Mouse (Mus musculus): ENCODE results near the gene Ccdc73. TPM values are rescaled to one million over a fixed set of nuclear protein-coding genes. Genes with fewer than 3 reads are reported as not detected.
"Not testable (repeated sequence)": the region's sequence is repeated elsewhere in the genome, so short reads cannot be mapped to it uniquely, and the experiment has no call there.

Ccdc73 gene
- polyA plus RNA-seq, 1 experiment, result not detected

DNA sequence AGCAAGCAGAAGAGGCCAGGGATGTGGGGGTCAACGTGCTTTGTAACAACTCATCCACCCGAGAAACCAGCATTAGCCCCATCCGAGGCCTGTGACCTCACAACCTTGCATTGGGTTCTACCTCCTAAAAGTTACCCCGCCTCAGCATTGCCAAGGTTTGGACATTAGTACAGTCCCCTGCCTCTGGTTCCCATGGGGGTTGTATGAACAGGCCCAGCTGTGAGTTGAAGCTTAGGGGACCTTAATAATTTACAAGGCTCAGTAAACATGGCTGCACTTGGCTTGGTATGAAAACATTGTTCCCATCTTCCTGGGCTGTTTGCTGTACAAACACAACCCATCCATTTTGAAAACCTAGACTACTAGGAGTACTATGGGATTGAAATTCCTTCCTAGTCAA, 156.2 kb downstream of the Ccdc73 start:
- WGBS, result 85% methylated on average over 4 of the region's 4 CpGs
- H3K4me3 ChIP-seq (ENCODE audit: low read depth, low read length), result no peak overlapping the region
- no peak overlapping the region for H3K27ac ChIP-seq (ENCODE audit: insufficient read depth, low read depth, low read length)
- no peaks in the 10 kb centered on the region for H3K36me3 ChIP-seq (ENCODE audit: control insufficient read depth, insufficient read depth, low read length)
- 0 out of 2 replicates have a peak, but pooled peaks cover 2% of the 10 kb centered on the region for H3K4me1 ChIP-seq (ENCODE audit: control insufficient read depth, insufficient read depth, insufficient read length, low read length)
- TF ChIP-seq POLR2A (IDR thresholded peaks at IDR 0.05; ENCODE audit: low read depth, low read length) (no peak), CTCF (IDR thresholded peaks at IDR 0.05; ENCODE audit: extremely low read depth, insufficient read length, insufficient replicate concordance, low read depth, low read length) (no peak)
- H3K27me3 ChIP-seq (ENCODE audit: control insufficient read depth, insufficient read depth, low read length), result no peaks in the 10 kb centered on the region

DNA sequence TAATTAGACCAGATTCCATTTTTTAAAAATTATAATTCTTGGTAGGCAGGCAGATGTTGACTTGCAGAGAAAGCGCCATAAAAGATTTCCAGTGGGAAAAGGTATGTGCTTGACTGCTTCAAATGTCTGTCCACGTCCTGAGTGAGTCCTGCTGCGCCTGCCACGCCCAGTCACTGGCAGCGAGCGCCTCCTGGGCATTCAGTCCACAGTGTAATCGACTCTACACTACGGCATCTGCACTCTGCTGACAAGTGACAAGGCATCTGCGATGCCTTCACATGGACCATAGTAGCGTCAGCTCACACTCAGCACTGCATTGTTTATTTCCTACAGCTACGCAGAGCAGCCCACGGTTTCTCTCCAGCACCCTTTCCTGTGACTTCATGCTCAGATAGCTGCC, 158.0 kb downstream of the Ccdc73 start:
- not testable (repeated sequence) for H3K27ac ChIP-seq (ENCODE audit: insufficient read depth, low read depth, low read length); H3K36me3 ChIP-seq (ENCODE audit: control insufficient read depth, insufficient read depth, low read length); H3K4me1 ChIP-seq (ENCODE audit: control insufficient read depth, insufficient read depth, insufficient read length, low read length); H3K4me3 ChIP-seq (ENCODE audit: low read depth, low read length); H3K27me3 ChIP-seq (ENCODE audit: control insufficient read depth, insufficient read depth, low read length)
- WGBS, result 60% methylated on average over 12 of the region's 12 CpGs

DNA sequence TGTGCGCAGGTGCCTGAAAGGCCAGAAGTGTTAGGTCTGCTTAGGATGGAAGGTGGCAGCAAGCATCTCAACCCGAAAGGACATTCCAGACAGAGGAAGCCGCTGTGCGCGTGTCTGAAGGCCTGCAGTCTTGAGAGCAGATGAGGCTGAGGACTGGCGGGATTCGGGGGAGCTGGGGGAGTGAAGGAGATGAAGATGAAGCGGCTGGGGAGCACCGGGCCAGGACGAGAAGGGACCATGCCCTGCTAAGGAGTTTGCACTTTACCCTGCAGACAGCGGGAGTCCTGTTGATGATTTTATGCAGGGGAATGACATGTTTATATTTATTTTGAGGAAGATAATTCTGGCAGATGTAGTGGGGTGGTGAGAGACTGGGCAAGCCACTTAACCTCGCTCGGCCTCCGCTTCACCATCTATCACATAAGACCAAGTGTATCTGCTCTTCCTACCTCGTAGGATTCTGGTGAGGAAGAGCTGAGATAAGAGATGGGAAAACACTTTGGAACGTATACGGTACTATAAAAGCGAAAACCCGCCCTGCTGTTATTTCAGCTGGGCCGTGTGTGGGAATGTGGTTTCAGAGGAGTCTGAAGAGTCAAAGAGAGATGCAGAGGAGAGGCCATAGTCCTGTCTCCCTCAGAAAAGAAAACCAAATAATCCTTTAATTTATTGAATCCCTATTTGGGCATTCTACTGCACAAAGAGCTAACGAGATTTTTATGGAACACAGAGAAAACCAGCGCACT, 159.5 kb downstream of the Ccdc73 start:
- H3K27ac ChIP-seq (ENCODE audit: insufficient read depth, low read depth, low read length), result no peak overlapping the region
- no peak for TF ChIP-seq CTCF (IDR thresholded peaks at IDR 0.05; ENCODE audit: extremely low read depth, insufficient read length, insufficient replicate concordance, low read depth, low read length)
- no peak for TF ChIP-seq POLR2A (IDR thresholded peaks at IDR 0.05; ENCODE audit: low read depth, low read length)
- no peak overlapping the region for H3K4me3 ChIP-seq (ENCODE audit: low read depth, low read length)
- H3K36me3 ChIP-seq (ENCODE audit: control insufficient read depth, insufficient read depth, low read length), result no peaks in the 10 kb centered on the region
- WGBS, result 67% methylated on average over 22 of the region's 22 CpGs
- H3K27me3 ChIP-seq (ENCODE audit: control insufficient read depth, insufficient read depth, low read length), result no peaks in the 10 kb centered on the region
- no peaks in the 10 kb centered on the region for H3K4me1 ChIP-seq (ENCODE audit: control insufficient read depth, insufficient read depth, insufficient read length, low read length)

DNA sequence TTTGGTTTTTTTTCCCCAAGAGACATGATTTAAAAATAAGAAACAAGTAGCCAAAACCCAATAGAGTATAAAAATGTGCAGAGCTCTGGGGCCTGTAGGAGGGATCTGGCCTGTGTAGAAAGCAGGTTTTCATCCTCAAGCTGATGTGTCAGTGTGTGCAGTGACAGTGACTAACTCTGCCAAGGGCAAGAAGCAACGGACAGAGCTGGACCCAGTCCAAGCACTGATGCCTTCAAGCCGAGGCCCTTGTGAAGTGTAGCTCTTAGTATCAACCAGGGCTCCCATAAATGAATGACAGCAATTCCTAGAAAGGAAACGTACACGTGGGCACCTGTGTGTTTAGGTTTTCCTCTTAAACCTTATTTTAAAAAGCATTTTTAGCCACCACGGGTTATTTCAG, 161.2 kb downstream of the Ccdc73 start:
- Histone ChIP-seq H3K4me3 (ENCODE audit: low read depth, low read length) (no peak overlapping the region), H3K36me3 (ENCODE audit: control insufficient read depth, insufficient read depth, low read length) (no peaks in the 10 kb centered on the region), H3K27me3 (ENCODE audit: control insufficient read depth, insufficient read depth, low read length) (no peaks in the 10 kb centered on the region), H3K4me1 (ENCODE audit: control insufficient read depth, insufficient read depth, insufficient read length, low read length) (no peaks in the 10 kb centered on the region), H3K27ac (ENCODE audit: insufficient read depth, low read depth, low read length) (no peak overlapping the region)
- no peak for TF ChIP-seq POLR2A (IDR thresholded peaks at IDR 0.05; ENCODE audit: low read depth, low read length)
- no peak for TF ChIP-seq CTCF (IDR thresholded peaks at IDR 0.05; ENCODE audit: extremely low read depth, insufficient read length, insufficient replicate concordance, low read depth, low read length)
- WGBS, result 64% methylated on average over 5 of the region's 5 CpGs

DNA sequence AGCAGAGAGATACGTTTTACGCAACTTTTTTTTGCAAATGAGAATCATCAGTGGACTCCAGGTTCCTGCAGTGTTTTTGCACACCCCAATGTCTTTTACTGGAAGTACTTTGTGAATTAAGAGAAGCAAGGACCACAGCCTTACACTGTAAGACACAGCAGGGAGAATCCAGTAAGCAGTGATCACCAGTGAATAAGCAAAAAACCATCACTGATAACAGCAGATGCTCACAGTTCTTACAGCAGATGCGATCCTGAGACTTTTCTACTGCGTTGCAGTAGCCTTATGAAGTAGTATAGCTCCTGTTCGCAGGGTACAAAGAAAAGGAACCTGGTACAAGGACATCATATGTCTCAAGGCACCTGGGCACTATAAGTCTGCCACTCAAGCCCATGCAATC, 162.9 kb downstream of the Ccdc73 start:
- WGBS, result 84% methylated on average over 5 of the region's 5 CpGs
- no peak for TF ChIP-seq CTCF (IDR thresholded peaks at IDR 0.05; ENCODE audit: extremely low read depth, insufficient read length, insufficient replicate concordance, low read depth, low read length)
- TF ChIP-seq POLR2A (IDR thresholded peaks at IDR 0.05; ENCODE audit: low read depth, low read length), result no peak
- Histone ChIP-seq H3K27me3 (ENCODE audit: control insufficient read depth, insufficient read depth, low read length) (no peaks in the 10 kb centered on the region), H3K4me3 (ENCODE audit: low read depth, low read length) (no peak overlapping the region), H3K4me1 (ENCODE audit: control insufficient read depth, insufficient read depth, insufficient read length, low read length) (no peaks in the 10 kb centered on the region), H3K27ac (ENCODE audit: insufficient read depth, low read depth, low read length) (no peak overlapping the region), H3K36me3 (ENCODE audit: control insufficient read depth, insufficient read depth, low read length) (no peaks in the 10 kb centered on the region)

DNA sequence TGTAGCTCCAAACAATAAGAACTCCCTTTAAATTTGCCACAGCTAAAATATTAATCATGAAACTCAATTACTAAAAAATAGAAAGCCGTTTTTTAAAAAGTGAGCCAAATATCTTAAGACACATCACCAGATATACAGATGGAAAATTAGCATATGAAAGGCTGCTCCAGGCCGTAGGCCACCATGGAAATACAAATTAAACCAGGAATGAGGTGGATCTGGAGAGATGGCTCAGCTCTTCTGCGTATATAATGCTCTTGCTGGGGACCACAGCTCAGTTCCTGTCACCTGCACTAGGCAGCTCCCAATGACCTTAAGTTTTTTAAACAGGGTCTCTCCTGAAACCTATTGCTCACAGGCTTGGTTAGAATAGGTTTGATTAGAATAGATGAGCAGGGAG, 166.5 kb downstream of the Ccdc73 start:
- H3K27me3 ChIP-seq (ENCODE audit: control insufficient read depth, insufficient read depth, low read length), result no peaks in the 10 kb centered on the region
- no peaks in the 10 kb centered on the region for H3K4me1 ChIP-seq (ENCODE audit: control insufficient read depth, insufficient read depth, insufficient read length, low read length)
- WGBS, result 89% methylated on average over 3 of the region's 3 CpGs
- H3K4me3 ChIP-seq (ENCODE audit: low read depth, low read length), result no peak overlapping the region
- no peaks in the 10 kb centered on the region for H3K36me3 ChIP-seq (ENCODE audit: control insufficient read depth, insufficient read depth, low read length)
- TF ChIP-seq CTCF (IDR thresholded peaks at IDR 0.05; ENCODE audit: extremely low read depth, insufficient read length, insufficient replicate concordance, low read depth, low read length), result no peak
- TF ChIP-seq POLR2A (IDR thresholded peaks at IDR 0.05; ENCODE audit: low read depth, low read length), result no peak
- H3K27ac ChIP-seq (ENCODE audit: insufficient read depth, low read depth, low read length), result no peak overlapping the region

DNA sequence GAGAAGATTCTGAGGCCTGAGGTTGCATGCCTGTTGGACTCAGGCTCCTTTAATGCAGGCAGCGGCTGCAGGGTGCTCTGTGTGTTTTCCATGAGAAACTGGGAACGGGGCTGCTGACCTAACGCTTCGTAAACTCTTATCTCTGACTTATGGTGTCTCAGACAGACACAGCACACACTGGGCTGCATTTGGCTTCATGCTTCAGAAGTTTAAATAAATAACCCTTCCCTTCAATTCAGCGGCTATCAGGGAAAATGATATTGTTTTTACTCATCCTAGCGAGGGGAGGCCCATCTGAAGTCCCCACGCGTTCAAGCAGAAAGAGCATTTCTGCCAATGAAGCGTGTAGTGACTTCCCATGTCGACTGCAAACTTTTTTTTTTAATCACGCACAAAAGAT, 168.4 kb downstream of the Ccdc73 start:
- WGBS, result 60% methylated on average over 11 of the region's 11 CpGs
- H3K36me3 ChIP-seq (ENCODE audit: control insufficient read depth, insufficient read depth, low read length), result no peaks in the 10 kb centered on the region
- H3K4me3 ChIP-seq (ENCODE audit: low read depth, low read length), result no peak overlapping the region
- TF ChIP-seq CTCF (IDR thresholded peaks at IDR 0.05; ENCODE audit: extremely low read depth, insufficient read length, insufficient replicate concordance, low read depth, low read length) (no peak), POLR2A (IDR thresholded peaks at IDR 0.05; ENCODE audit: low read depth, low read length) (no peak)
- no peaks in the 10 kb centered on the region for H3K27me3 ChIP-seq (ENCODE audit: control insufficient read depth, insufficient read depth, low read length)
- H3K27ac ChIP-seq (ENCODE audit: insufficient read depth, low read depth, low read length), result no peak overlapping the region
- no peaks in the 10 kb centered on the region for H3K4me1 ChIP-seq (ENCODE audit: control insufficient read depth, insufficient read depth, insufficient read length, low read length)

Data from small intestine, adult 2 months (tissue).